Mouse (Mus musculus) megakaryocyte, adult 5-6 weeks (primary cell): ENCODE results near the gene Gm19935. TPM values are rescaled to one million over a fixed set of nuclear protein-coding genes. Genes with fewer than 3 reads are reported as not detected.

Experiments used
- total RNA-seq, 2 experiments: library from RNA; stranded (forward) in 1 of 2; stranded (reverse) in 1 of 2; fragments of 153-499, 151-499 nt in 1 of 2; fragments of 221-1000, 200-1000 nt in 1 of 2; gene quantifications; 2 replicates each; pipeline versions ENCODE4 v1.2.3 to v1.2.4; 2015 to 2017

The Gm19935 gene
- total RNA-seq, 2 experiments from 2014 or later = not detected

Other genes starting within 250 kb of the Gm19935 start
- gene Chd9, start 11.0 kb upstream of the Gm19935 start, total RNA-seq (2015) = 91.1 and 104 TPM in 2 replicates
- 39.0 and 45.6 TPM in 2 replicates for gene Chd9, start 11.0 kb upstream of the Gm19935 start, total RNA-seq (2017)